Mouse (Mus musculus) lung, postnatal 0 days (tissue): ENCODE data around the gene Nrxn3. TPM values are rescaled to one million over a fixed set of nuclear protein-coding genes. Genes with fewer than 3 reads are reported as not detected.

Experiments used
- ATAC-seq: fragments of 200-750 bp; cut with Nextera tagmentation; 2 replicates; pipeline ENCODE4 v1.8.0; 2017; ENCODE audit warnings: moderate library complexity
- DNase-seq: peaks from one replicate; pipeline ENCODE4 v3.0.0-alpha.2; 2016; ENCODE audit warnings: low spot score
- H3K27ac ChIP-seq: fragments of 300-500 bp; sonication (generic); 2 replicates; pipeline ENCODE4 v1.5.1; 2014; ENCODE audit warnings: antibody characterized with exemption, mild to moderate bottlenecking, low read length, mixed read lengths
- H3K27me3 ChIP-seq: fragments of 300-500 bp; sonication (generic); replicated peaks from 2 replicates; pipeline ENCODE4 v1.6.1; 2014; ENCODE audit warnings: low read length, mixed read lengths; ENCODE audit not compliant: insufficient read depth
- H3K36me3 ChIP-seq: fragments of 300-500 bp; sonication (generic); 2 replicates; pipeline ENCODE4 v1.6.1; 2014; ENCODE audit warnings: low read length, mixed read lengths; ENCODE audit not compliant: insufficient read depth
- H3K4me1 ChIP-seq: fragments of 300-500 bp; sonication (generic); 2 replicates; pipeline ENCODE4 v1.6.1; 2014; ENCODE audit warnings: antibody characterized with exemption, low read depth, low read length, mixed read lengths; ENCODE audit not compliant: insufficient read depth
- H3K4me2 ChIP-seq: fragments of 300-500 bp; sonication (generic); replicated peaks from 2 replicates; pipeline ENCODE4 v1.6.1; 2014; ENCODE audit warnings: low read depth, mild to moderate bottlenecking, low read length, moderate library complexity, mixed read lengths
- H3K4me3 ChIP-seq: fragments of 300-500 bp; sonication (generic); 2 replicates; pipeline ENCODE4 v1.5.1; 2014; ENCODE audit warnings: low read depth, low read length
- H3K9ac ChIP-seq: fragments of 300-500 bp; sonication (generic); replicated peaks from 2 replicates; pipeline ENCODE4 v1.6.1; 2014; ENCODE audit warnings: low read depth, mild to moderate bottlenecking
- H3K9me3 ChIP-seq: fragments of 300-500 bp; sonication (generic); 2 replicates; pipeline ENCODE4 v1.6.1; 2016; ENCODE audit warnings: low read length, mixed read lengths
- CTCF ChIP-seq: IDR thresholded peaks from 2 replicates; pipeline ENCODE4 v1.5.1; 2016; ENCODE audit warnings: antibody characterized with exemption, mild to moderate bottlenecking
- EP300 ChIP-seq: IDR thresholded peaks from 2 replicates; pipeline ENCODE4 v1.6.1; 2016; ENCODE audit warnings: antibody characterized with exemption, mild to moderate bottlenecking, control low read depth
- WGBS: fragments of 180-500 bp; shearing (Covaris S2); extraction: QIAGEN DNeasy Blood & Tissue Kit; methylation state at CpG from one replicate; pipeline ENCODE4 v1.1.7; 2014; 5-methylcytosine and 5-hydroxymethylcytosine counted together
- polyA plus RNA-seq: library from polyadenylated mRNA; unstranded; fragments of >200 nt; fragmentation: Nextera tagmentation; extraction: Ambion mirVana; gene quantifications from 2 replicates; pipeline ENCODE4 v1.2.1, GENCODE M21; 2015

Gene Nrxn3
- polyA plus RNA-seq, 1 experiment from 2014 or later, result 2.1 TPM

- 81% methylated on average over 2 of the region's 2 CpGs for WGBS
- DNase-seq (no peak), ATAC-seq (no peak)
- TF ChIP-seq EP300 (no peak), CTCF (no peak)
- Histone ChIP-seq H3K27me3 (no peaks in the 10 kb centered on the region), H3K4me3 (no peak overlapping the region), H3K4me2 (no peak overlapping the region), H3K9ac (no peak overlapping the region), H3K36me3 (no peaks in the 10 kb centered on the region), H3K4me1 (no peaks in the 10 kb centered on the region), H3K9me3 (no peaks in the 10 kb centered on the region), H3K27ac (no peak overlapping the region)
These were observed 1545.4 kb downstream of the Nrxn3 start for GRCm38 (mm10) chr12:90268111-90268510.

GRCm38 (mm10) chr12:90270763-90271379 is 1548.2 kb downstream of the Nrxn3 start:
- no peak overlapping the region for H3K4me2 ChIP-seq
- H3K36me3 ChIP-seq, result no peaks in the 10 kb centered on the region
- H3K27ac ChIP-seq, result no peak overlapping the region
- ATAC-seq (no peak), DNase-seq (no peak)
- H3K27me3 ChIP-seq, result no peaks in the 10 kb centered on the region
- no peaks in the 10 kb centered on the region for H3K4me1 ChIP-seq
- no peak overlapping the region for H3K9ac ChIP-seq
- no peak for TF ChIP-seq CTCF
- no peak for TF ChIP-seq EP300
- H3K9me3 ChIP-seq, result no peaks in the 10 kb centered on the region
- H3K4me3 ChIP-seq, result no peak overlapping the region

GRCm38 (mm10) chr12:90274621-90275236 is 1552.1 kb downstream of the Nrxn3 start:
- DNase-seq, result no peak
- Histone ChIP-seq H3K27me3 (no peaks in the 10 kb centered on the region), H3K4me3 (no peak overlapping the region), H3K9ac (no peak overlapping the region), H3K4me1 (no peaks in the 10 kb centered on the region), H3K36me3 (no peaks in the 10 kb centered on the region), H3K9me3 (no peaks in the 10 kb centered on the region), H3K27ac (no peak overlapping the region), H3K4me2 (no peak overlapping the region)
- no peak for ATAC-seq
- no peak for TF ChIP-seq EP300
- TF ChIP-seq CTCF, result no peak
- 74% methylated on average over 7 of the region's 7 CpGs for WGBS

GRCm38 (mm10) chr12:90281236-90281635 is 1558.6 kb downstream of the Nrxn3 start:
- Histone ChIP-seq H3K9me3 (no peaks in the 10 kb centered on the region), H3K4me2 (no peak overlapping the region), H3K27me3 (no peaks in the 10 kb centered on the region), H3K4me3 (no peak overlapping the region), H3K9ac (no peak overlapping the region), H3K36me3 (no peaks in the 10 kb centered on the region), H3K27ac (no peak overlapping the region), H3K4me1 (no peaks in the 10 kb centered on the region)
- DNase-seq (no peak), ATAC-seq (no peak)
- WGBS, result 73% methylated on average over 1 of the region's 1 CpGs
- TF ChIP-seq CTCF, result no peak
- no peak for TF ChIP-seq EP300

GRCm38 (mm10) chr12:90283022-90283421 is 1560.3 kb downstream of the Nrxn3 start:
- Histone ChIP-seq H3K4me3 (no peak overlapping the region), H3K4me1 (no peaks in the 10 kb centered on the region), H3K36me3 (no peaks in the 10 kb centered on the region), H3K9me3 (no peaks in the 10 kb centered on the region), H3K4me2 (no peak overlapping the region), H3K27ac (no peak overlapping the region), H3K27me3 (no peaks in the 10 kb centered on the region), H3K9ac (no peak overlapping the region)
- TF ChIP-seq CTCF (no peak), EP300 (no peak)
- DNase-seq, result no peak
- no peak for ATAC-seq
- WGBS, result 86% methylated on average over 5 of the region's 5 CpGs

GRCm38 (mm10) chr12:90302671-90303070 is 1580.0 kb downstream of the Nrxn3 start:
- no peaks in the 10 kb centered on the region for H3K27me3 ChIP-seq
- WGBS, result 58% methylated on average over 1 of the region's 1 CpGs
- no peaks in the 10 kb centered on the region for H3K36me3 ChIP-seq
- H3K4me2 ChIP-seq, result no peak overlapping the region
- TF ChIP-seq EP300 (no peak), CTCF (no peak)
- H3K4me1 ChIP-seq, result no peaks in the 10 kb centered on the region
- DNase-seq, result no peak
- no peak overlapping the region for H3K9ac ChIP-seq
- H3K4me3 ChIP-seq, result no peak overlapping the region
- no peak for ATAC-seq
- H3K9me3 ChIP-seq, result no peaks in the 10 kb centered on the region
- no peak overlapping the region for H3K27ac ChIP-seq
